Mouse (Mus musculus) ovary, postnatal 10 days (tissue): ENCODE results near the gene Zbtb32.

ENCODE experiments used
- DNase-seq: peaks from one replicate; pipeline ENCODE4 v3.0.0; 2022; ENCODE audit warnings: low spot score

Zbtb32 gene

GRCm38 (mm10) chr7:30598786-30599185 lies at the start of gene Zbtb32:
Zbtb32 (minus strand) TSS chr7:30598909.
- no peak for DNase-seq

GRCm38 (mm10) chr7:30639083-30639482 lies 40.4 kb upstream of the Zbtb32 start:
- DNase-seq = no peak

- no peak for DNase-seq
Measured at GRCm38 (mm10) chr7:30636395-30636794, 37.7 kb upstream of the Zbtb32 start.

DNA sequence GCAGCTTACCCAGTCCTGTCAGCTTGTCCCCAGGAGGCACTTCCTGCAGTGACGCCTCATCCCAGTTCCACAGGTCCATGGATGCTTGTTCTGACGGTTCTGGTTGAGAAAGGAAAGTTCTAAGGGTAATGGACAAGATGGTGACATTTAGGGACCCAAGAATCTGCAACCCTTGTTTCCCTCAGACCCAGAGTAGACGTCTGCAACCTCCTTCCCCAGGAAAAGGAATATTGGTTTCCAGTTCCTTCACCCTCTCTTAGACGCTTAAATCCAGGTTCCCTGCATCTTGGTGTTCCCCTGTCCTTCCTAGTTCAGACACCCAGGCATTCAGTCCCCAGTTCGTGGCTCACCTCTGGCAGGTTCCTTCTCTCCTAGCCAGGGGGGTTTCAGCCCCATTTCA lies 37.0 kb upstream of the Zbtb32 start, which contains the start of gene Etv2:
Etv2 (minus strand) TSS at position 101 of the 400 bp plus-strand sequence.
- DNase-seq = no peak

- DNase-seq = no peak
Measured at GRCm38 (mm10) chr7:30634621-30635020, 35.9 kb upstream of the Zbtb32 start.

DNA sequence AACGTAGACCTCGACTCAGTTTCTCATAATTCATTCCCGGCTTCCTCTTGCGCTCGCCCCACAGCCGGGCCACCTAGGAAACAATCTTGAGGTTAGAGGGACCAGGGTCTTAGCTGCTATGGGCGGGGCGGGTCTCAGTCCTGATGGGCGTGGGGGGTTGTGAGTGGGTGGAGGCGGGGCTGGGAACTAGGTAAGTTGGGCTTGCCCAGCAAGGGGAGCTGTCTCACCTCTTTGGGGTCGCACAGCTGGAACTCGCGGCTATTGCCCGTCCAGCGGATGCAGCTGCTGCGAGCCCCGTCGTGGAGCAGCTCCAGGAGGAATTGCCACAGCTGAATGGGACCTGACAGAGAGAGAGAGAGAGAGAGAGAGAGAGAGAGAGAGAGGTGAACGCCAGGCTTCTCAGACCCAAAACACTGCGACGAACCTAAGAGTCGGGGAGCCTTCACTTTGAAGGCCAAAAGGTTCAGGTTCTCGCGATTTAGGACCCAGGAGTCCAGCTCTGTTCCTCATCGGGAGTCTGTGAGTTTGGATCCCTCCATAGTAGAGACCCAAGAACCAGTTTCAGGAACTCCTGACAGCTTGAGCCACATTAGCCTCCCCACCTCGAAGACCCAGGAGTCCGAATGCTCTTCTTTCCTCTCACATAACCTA lies 35.2 kb upstream of the Zbtb32 start:
- no peak for DNase-seq

DNA sequence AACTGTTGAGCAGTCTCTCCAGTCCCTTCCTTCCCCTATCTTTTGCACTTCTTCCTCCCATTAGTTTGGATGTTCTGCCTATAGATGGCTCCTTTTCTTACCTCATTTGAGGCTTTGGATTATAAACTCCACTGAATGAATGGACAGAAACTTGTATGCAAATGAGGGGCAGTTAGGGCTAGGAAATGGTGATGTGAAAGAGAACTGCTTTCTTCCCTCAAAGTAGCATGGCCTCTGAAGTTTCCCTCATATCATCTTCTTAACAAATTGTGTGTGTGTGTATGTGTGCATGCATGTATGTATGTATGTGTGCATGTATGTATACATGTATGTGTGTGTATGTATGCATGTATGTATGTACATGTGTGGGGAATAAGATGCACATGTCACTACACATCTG lies 30.3 kb upstream of the Zbtb32 start:
- DNase-seq = no peak

DNA sequence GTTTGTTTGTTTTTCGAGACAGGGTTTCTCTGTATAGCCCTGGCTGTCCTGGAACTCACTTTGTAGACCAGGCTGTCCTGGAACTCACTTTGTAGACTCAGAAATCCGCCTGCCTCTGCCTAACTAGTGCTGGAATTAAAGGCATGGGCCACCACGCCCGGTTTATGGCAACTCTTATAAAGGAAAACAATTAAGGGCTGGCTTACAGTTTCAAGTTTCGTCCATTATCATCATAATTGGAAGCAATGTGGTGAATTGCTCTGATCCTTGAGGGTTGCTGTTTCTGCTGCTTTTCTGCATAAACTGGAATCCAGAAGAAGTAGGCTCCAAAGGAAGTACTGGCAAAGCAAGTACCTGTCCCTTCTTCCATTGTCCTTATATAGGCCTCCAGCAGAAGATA lies 27.9 kb upstream of the Zbtb32 start:
- DNase-seq = no peak

DNA sequence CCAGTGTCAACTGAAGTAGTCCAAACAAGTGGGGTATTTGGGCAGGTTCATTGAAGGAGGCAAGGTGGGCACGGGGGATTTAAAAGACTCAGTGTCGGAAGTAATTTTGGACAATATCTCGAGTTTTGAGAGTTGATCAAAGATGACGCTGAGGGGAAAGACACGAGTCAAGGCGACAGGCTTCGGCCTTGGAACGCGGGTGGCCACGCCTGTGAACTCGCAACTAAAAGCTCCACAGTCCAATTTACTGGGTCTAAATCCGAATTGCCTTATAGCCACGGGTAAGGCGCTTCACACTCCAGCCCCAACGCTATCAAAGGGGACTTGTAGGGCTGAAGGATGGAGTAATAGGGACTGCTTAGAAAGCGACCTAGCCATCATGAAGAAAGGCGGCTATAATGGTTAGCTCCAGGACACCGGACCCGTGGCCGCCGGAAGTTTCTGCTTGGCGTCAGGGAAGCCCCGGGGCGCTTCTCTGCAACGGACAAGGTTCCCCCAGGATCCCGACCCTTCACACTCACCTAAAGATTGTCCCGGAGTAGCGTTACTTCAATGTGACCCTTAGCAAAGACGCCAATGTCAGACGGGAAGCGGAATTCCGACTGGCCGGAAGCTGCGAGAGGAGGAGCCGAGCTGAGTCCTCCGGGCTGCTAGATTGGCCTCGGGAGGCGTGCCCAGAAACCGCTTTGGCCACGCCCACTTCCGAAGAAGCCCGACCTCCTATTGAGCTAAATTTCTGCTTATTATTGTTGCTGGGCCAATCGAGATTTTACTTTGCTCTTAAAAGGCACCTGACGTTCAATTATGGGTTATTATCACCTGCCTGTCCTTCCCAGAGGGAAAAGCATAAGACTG lies 27.0 kb upstream of the Zbtb32 start, which contains the start of gene Cox6b1:
Cox6b1 (minus strand) TSS at position 622 of the 855 bp plus-strand sequence.
- peak; percentile 49 for DNase-seq

DNA sequence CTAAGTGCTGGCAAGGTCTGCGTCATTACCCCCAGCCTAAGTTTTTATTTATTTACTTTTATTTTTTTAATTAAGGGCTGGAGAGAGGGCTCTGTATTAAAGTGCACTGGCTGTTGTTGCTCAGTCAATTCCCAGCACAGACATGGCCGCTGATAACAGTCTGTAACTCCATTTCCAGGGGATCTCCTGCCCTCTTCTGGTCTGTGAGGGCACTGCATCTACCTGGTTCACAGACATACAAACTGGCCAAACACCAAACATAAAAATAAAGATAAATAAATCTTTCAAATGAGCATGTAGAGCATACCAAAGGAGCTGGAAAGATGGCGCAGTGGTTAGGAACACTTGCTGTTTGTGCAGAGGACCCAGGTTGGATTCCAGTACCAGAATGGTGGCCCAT lies 20.5 kb upstream of the Zbtb32 start:
- no peak for DNase-seq

DNA sequence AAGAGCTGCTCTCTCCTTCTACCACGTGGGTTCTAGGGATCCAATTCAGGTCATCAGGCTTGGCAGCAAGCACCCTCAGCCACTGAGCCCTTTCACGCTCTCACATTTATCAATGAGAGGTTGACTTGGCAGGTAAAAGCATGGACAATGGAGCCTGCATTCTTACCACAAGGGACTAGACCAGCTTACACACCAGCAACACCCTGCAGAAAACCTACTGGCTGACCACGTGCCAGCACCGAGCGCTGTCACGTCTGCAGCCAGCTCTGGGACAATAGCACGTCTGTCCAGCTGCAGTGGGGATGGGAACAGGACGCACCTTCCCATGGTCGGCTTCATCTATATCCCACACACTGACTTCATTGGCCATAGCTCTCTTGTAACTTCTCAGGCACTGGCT lies 19.9 kb upstream of the Zbtb32 start:
- no peak for DNase-seq

DNA sequence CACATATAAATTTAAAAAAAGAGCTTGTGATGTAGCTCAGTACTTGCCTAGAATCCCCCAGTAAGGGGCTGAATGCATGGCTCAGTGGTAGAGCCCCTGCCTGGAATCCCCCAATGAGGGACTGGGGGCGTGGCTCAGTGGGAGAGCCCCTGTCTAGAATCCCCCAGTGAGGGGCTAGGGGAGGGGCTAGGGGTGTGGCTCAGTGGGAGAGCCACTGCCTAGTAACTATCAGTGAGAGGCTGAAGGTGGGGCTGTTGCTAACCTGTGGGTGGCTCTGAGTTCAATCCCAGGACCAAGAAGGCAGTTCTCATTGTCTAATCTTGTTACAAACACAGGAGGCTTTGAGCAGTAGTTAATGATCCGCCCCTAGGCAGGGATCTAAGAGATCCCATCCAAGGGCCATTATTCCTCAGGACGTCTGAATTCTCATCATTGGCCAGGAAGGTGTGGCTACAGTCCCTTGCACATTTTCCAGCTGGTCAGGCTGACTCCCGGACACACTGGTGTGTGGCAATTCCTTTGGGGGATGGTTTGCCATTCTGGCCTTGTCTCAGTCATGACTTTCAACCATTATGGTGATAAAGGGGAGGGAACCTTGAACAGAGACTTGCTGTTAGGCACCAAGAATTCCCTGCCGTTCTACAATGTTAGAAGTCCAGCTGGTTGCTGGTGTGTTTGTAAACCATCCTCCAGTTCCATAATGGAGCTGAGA lies 16.5 kb upstream of the Zbtb32 start:
- no peak for DNase-seq

DNA sequence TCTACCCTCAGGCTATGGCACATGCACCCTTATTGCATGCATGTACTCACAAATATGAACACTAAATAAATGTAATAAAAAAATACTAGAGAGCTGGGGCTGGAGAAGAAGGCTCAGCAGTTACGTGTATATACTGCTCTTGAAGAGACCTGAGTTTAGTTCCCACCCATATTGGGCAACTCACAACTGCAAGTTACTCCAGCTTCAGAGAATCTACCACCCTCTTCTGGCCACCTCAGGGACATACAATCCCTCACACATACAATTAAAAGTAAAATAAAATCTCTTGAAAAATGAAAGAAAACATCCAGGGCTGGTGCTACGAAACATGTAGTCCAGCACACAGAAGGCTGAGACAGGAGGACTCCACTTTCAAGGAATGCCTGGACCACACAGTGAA lies 15.7 kb upstream of the Zbtb32 start:
- DNase-seq = no peak

- DNase-seq = no peak
Measured at GRCm38 (mm10) chr7:30613529-30614112, 14.9 kb upstream of the Zbtb32 start.

GRCm38 (mm10) chr7:30612654-30613402 lies 14.1 kb upstream of the Zbtb32 start, which contains the start of gene Upk1a:
Upk1a (minus strand) TSS chr7:30612847.
- no peak for DNase-seq

DNA sequence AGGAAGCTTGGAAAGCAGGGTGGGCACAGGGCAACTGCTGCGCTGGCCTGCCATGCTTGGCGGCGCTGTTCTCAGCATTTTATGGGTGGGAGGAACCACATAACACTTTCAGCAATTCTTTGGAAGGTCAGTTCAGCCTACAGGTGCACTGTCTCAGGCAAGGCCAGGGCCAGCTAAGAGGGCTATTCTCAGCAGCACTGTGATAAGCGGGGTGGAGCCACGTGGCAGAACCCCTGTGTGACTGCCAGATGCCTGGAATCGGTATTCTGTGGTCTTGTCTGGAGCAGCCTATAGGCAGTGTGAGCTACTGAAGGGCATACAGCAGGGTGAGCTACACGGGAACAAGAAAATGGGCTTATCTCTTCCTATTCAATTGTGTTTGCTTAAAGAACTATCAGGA lies 11.3 kb upstream of the Zbtb32 start:
- no peak for DNase-seq

GRCm38 (mm10) chr7:30608476-30608875 lies 9.8 kb upstream of the Zbtb32 start:
- DNase-seq = no peak

DNA sequence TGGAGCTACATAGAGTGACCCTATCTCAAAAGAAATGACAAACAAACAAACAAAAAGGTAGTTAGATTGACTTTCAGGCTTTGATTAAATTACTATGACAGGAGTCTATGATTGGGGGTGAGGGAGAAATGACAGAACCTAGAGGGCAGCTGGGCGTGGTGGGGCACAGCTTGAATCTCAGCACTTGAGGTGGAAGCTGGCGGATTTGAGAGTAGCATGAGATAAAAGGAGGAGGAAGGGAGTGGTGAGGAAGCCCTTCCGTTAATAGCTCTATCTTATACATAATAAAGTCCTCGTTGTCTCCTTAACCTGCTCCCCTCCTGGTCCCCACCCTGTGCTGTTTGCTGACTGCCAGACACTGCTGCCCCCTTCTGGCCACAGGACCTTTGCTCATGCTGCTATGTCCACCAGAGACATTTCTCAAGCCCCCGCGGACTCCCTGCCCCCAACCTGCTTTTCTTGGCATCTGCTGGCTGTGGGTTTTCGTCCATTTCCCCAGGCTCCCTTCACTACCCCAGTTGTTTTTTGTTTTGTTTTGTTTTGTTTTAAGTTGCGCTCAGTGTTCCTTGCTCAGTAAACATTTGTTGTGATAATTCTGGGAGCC lies 9.1 kb upstream of the Zbtb32 start:
- DNase-seq = no peak

DNA sequence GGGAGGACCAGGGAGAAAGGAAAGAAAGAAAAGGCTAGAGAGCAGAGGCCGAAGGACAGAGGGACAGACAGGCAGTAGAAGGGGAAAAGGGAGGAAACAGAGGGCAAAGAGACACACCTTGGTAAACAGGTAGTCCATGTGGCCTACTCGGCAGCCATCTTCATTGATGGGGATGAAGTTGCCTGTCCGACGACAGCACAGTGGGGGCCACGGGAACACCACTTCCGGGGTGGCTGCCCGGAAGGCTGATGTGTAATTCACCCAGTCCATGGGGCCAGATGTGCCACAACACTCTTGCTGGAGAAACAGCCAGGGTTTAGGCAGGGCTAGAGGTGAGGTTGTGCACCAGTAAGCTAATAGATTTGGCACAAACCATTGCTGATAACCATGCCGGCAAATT lies 6.2 kb upstream of the Zbtb32 start:
- DNase-seq = no peak

GRCm38 (mm10) chr7:30604424-30604823 lies 5.7 kb upstream of the Zbtb32 start:
- no peak for DNase-seq

GRCm38 (mm10) chr7:30602583-30602982 lies 3.9 kb upstream of the Zbtb32 start:
- no peak for DNase-seq
